Mouse (Mus musculus): ENCODE measurements around the gene Gm8082. TPM values are rescaled to one million over a fixed set of nuclear protein-coding genes. Genes with fewer than 3 reads are reported as not detected.
"Not testable (repeated sequence)": the region's sequence is repeated elsewhere in the genome, so short reads cannot be mapped to it uniquely, and the experiment has no call there.

The Gm8082 gene
- polyA plus RNA-seq (2012; ENCODE audit: insufficient read depth, insufficient read length, missing spikeins): not detected in 2 replicates

DNA sequence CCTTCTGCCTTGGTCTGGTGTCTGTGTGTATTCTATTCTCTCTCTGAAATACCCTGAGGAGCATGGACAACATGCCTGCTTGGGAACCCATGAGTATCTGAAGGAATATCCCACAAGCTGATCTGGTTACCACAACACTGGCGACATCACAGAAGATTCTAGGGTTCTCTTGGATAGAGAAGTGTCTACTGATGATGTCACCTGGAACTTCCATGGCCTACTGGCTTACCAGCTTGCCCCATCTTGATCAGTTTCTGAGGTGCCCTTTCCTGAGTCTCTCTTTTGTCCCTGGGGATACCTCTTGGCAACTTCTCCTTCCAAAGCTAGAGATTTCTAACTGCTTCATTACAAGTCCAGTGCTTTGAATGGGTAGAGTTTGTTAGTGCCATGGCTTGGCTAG lies at the start of gene Gm8082:
TSS of gene Gm8082 (minus strand) at position 101 of the 400 bp plus-strand sequence.
- not testable (repeated sequence) for H3K4me1 ChIP-seq (ENCODE audit: control insufficient read depth, insufficient read depth, insufficient read length, low read length); H3K27ac ChIP-seq (replicated peaks; ENCODE audit: low read depth, low read length); H3K4me3 ChIP-seq (ENCODE audit: insufficient read depth, low read depth, low read length)

DNA sequence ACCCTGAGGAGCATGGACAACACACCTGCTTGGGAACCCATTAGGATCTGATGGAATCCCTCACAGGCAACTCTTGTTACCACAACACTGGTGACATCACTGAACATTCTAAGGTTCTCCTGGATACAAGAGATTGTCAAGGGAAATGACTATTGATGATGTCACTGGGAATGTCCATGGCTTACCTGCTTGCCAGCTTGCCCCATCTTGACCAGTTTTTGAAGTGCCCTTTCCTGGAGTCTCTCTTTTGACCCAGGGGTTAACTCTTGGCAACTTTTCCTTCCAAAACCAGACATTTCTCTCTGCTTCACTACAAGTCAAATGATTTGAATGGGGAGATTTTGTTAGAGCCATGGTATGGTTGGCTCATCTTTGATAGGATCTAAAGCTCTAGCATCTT lies 22.1 kb upstream of the Gm8082 start, which contains the start of gene Gm10376:
TSS of gene Gm10376 (minus strand) at position 101 of the 400 bp plus-strand sequence.
- H3K4me3 ChIP-seq (ENCODE audit: insufficient read depth, low read depth, low read length); H3K4me1 ChIP-seq (ENCODE audit: control insufficient read depth, insufficient read depth, insufficient read length, low read length): not testable (repeated sequence)

More for the DNA sequence above, 22.1 kb upstream of the Gm8082 start, which contains the start of gene Gm10376:
- not testable (repeated sequence) for H3K27ac ChIP-seq (replicated peaks; ENCODE audit: low read depth, low read length)

Other genes with a start within 250 kb of the Gm8082 start
- gene Gm3015, start 224.8 kb downstream of the Gm8082 start, polyA plus RNA-seq (2012; ENCODE audit: insufficient read depth, insufficient read length, missing spikeins): not detected in 2 replicates
- gene Gm10377, start 195.6 kb downstream of the Gm8082 start, polyA plus RNA-seq (2012; ENCODE audit: insufficient read depth, insufficient read length, missing spikeins): not detected in 2 replicates
- gene Gm21977, start 140.1 kb downstream of the Gm8082 start, polyA plus RNA-seq (2012; ENCODE audit: insufficient read depth, insufficient read length, missing spikeins): not detected in 2 replicates
- gene Gm10376, start 22.0 kb upstream of the Gm8082 start, polyA plus RNA-seq (2012; ENCODE audit: insufficient read depth, insufficient read length, missing spikeins): not detected in 2 replicates
- gene Gm8094, start 83.0 kb upstream of the Gm8082 start, polyA plus RNA-seq (2012; ENCODE audit: insufficient read depth, insufficient read length, missing spikeins): not detected in 2 replicates
- gene Gm8104, start 107.0 kb upstream of the Gm8082 start, polyA plus RNA-seq (2012; ENCODE audit: insufficient read depth, insufficient read length, missing spikeins): not detected in 2 replicates
- gene Gm7233, start 186.2 kb upstream of the Gm8082 start, polyA plus RNA-seq (2012; ENCODE audit: insufficient read depth, insufficient read length, missing spikeins): not detected in 2 replicates
- not detected in 2 replicates for gene Gm8122, start 241.7 kb upstream of the Gm8082 start, polyA plus RNA-seq (2012; ENCODE audit: insufficient read depth, insufficient read length, missing spikeins)

Data from brown adipose tissue, adult 24 weeks (tissue).